Mouse (Mus musculus) embryo, embryonic 10 days (tissue): Measurements from ENCODE around the gene Edem1.

Experiments used
- DNase-seq: peaks from one replicate; pipeline ENCODE4 v3.0.0-alpha.2; 2015; ENCODE audit warnings: low spot score

Gene Edem1

GRCm38 (mm10) chr6:108875344-108875743, 46.9 kb downstream of the Edem1 start:
- no peak for DNase-seq

DNA sequence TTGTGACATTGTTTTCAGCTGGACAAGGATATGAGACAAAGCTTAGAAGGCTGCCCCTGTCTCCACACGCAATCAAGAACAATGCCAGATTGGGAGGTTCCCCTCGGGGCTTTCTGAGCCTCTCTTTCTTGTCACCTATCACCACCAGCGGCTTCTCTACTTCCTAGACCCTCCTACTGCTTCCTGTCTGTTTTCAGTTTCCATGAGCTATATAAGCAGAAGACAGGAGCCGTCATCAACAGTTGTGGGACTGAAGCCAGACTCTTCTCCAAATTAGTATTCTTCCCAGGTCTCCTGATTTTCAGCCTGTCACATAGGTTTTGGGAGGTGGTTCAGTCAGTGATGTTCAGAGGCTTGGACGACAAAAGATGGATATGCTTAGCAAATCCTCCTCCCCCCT, 47.6 kb downstream of the Edem1 start:
- no peak for DNase-seq

GRCm38 (mm10) chr6:108876486-108876885, 48.0 kb downstream of the Edem1 start:
- no peak for DNase-seq

DNA sequence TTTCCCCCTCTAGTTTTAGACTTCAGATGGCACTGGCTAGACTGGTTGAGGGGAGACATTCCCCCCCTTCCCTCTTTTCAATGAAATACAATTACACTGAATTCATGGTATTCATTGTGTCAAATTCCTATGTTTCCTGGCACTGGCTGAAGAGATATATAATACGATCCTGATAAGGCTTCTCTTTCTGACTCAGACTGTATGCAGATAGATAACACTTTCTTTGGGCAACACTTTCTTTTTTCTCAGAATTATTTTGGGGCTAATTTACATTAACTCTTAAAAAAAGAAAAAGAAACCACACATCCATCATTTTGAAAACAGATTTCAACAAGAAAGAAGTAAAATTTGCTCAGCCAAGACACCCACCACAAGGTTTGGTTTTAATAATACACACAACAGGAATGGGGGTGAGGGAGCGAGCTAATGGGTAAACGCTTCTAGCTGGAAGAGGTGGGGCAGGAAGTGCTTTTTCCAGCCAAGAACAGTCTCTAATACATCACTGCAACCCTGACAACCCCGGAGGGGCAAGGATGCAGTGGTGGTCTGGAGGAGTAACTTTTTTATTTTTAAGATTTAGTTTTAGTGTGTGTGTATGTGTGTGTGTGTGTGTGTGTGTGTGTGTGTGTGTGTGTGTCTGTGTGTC, 52.0 kb downstream of the Edem1 start:
- DNase-seq = no peak

DNA sequence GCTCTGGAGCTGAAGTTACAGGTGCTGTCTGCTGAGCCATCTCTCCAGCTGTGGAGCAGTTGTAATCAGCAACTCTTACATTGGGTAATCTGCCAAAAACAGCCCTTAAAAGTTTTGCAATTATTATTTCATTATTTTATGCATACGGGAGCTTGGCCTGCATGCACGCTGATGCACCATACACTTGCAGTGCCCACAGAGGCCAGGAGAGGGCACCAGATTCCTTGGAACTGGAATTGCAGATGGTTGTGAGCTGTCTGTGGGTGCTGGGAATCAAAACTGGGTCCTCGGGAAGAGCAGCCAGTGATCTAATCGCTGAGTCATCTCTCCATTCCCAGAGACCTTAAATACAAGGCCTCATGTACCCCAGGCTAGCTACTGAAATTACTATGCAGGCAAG, 52.6 kb downstream of the Edem1 start:
- DNase-seq = no peak

- DNase-seq = no peak
Measured at GRCm38 (mm10) chr6:108883826-108884225, 55.4 kb downstream of the Edem1 start.

GRCm38 (mm10) chr6:108884603-108885002, 56.2 kb downstream of the Edem1 start:
- DNase-seq = no peak

DNA sequence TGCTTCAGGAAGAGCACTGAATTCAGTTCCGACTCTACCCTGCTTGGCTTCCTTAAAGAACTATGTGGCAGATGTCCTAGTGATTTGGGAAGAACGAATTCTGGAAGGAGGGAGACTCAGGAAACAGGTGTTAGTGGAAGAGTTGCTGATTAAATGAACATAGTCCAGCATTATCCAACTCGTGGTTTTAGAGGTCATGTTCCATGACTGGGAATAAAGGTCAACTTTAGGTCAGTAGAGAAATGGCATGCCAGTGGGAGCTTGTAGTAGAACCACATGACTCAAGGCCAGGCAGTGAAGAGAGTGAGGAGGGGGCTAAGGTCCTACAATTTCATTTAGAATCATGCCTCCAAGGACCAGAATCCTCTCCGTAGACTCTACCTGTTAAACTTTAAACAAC, 57.9 kb downstream of the Edem1 start:
- DNase-seq = no peak

DNA sequence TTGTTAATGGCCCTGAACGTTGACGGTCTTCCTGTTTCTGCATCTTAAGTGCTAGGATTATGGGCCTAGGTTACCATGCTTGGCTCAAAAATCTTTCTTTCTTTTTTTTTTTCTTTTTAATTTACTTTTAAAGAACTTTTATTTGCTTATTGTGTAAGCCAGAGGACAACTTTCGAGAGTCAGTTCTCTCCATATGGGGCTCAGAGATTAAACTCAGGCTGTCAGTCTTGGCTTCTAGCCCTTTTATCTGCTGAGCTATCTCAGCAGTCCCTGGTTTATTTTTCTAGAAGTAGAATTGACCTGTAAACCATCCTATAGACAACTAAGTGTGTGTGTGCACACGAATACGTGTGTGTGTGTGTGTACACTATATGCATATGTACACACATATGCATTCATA, 64.1 kb downstream of the Edem1 start:
- DNase-seq = no peak

- no peak for DNase-seq
Measured at GRCm38 (mm10) chr6:108895129-108895528, 66.7 kb downstream of the Edem1 start.

GRCm38 (mm10) chr6:108895976-108896375, 67.5 kb downstream of the Edem1 start:
- DNase-seq = no peak

- no peak for DNase-seq
Measured at GRCm38 (mm10) chr6:108896525-108897087, 68.2 kb downstream of the Edem1 start.

GRCm38 (mm10) chr6:108899231-108899630, 70.8 kb downstream of the Edem1 start:
- DNase-seq = no peak

GRCm38 (mm10) chr6:108902124-108902523, 73.7 kb downstream of the Edem1 start:
- DNase-seq = no peak

- DNase-seq = no peak
Measured at GRCm38 (mm10) chr6:108903280-108903679, 74.8 kb downstream of the Edem1 start.

DNA sequence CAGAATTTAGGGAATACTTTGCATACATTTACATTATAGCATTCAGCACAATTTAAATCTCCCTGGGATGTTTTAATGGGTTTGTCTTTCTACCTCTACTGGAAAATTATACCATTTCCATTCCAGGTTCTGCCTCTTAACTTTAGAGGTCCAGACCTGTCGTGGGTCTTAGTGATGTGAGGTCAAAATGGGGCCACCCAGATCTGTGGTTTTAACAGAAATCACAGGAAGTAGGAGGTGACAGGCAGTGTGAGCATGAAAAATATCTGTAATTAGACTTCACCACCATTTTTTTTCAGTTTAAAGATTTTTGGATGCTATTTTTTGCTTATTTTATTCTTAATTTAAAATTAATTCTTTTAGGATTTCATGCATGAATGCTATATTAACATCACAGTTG, 78.1 kb downstream of the Edem1 start:
- DNase-seq = no peak
